Mouse (Mus musculus) neural tube, embryonic 12.5 days (tissue): ENCODE measurements around the gene Klf5. TPM values are rescaled to one million over a fixed set of nuclear protein-coding genes. Genes with fewer than 3 reads are reported as not detected.

Experiments used
- ATAC-seq: fragments of 200-750 bp; cut with Nextera tagmentation; 2 replicates; pipeline ENCODE4 v1.8.0; 2017; ENCODE audit warnings: low read depth, mild to moderate bottlenecking, moderate TSS enrichment, moderate library complexity; ENCODE audit not compliant: low FRiP score
- H3K27ac ChIP-seq: fragments of 300-500 bp; sonication (generic); 2 replicates; pipeline ENCODE4 v1.5.1; 2016
- H3K27me3 ChIP-seq: fragments of 300-500 bp; sonication (generic); replicated peaks from 2 replicates; pipeline ENCODE4 v1.6.1; 2016; ENCODE audit warnings: mild to moderate bottlenecking
- H3K36me3 ChIP-seq: fragments of 300-500 bp; sonication (generic); 2 replicates; pipeline ENCODE4 v1.6.1; 2016; ENCODE audit warnings: mild to moderate bottlenecking
- H3K4me1 ChIP-seq: fragments of 300-500 bp; sonication (generic); 2 replicates; pipeline ENCODE4 v1.6.1; 2016
- H3K4me2 ChIP-seq: fragments of 300-500 bp; sonication (generic); replicated peaks from 2 replicates; pipeline ENCODE4 v1.6.1; 2016; ENCODE audit warnings: mild to moderate bottlenecking
- H3K4me3 ChIP-seq: fragments of 300-500 bp; sonication (generic); 2 replicates; pipeline ENCODE4 v1.5.1; 2016
- H3K9ac ChIP-seq: fragments of 300-500 bp; sonication (generic); 2 replicates; pipeline ENCODE4 v1.6.1; 2016; ENCODE audit warnings: mild to moderate bottlenecking
- H3K9me3 ChIP-seq: fragments of 300-500 bp; sonication (generic); 2 replicates; pipeline ENCODE4 v1.6.1; 2016; ENCODE audit warnings: mild to moderate bottlenecking
- WGBS: fragments of 180-500 bp; shearing (Covaris S2); methylation state at CpG from one replicate; pipeline ENCODE4 v1.1.7; 2016; 5-methylcytosine and 5-hydroxymethylcytosine counted together
- polyA plus RNA-seq: library from polyadenylated mRNA; unstranded; fragments of >200 nt; fragmentation: Nextera tagmentation; extraction: Ambion mirVana; gene quantifications from 2 replicates; pipeline ENCODE4 v1.2.1, GENCODE M21; 2016

Klf5 gene
- polyA plus RNA-seq, 1 experiment from 2014 or later: 4.2 TPM

GRCm38 (mm10) chr14:99292176-99292575 lies 6.3 kb upstream of the Klf5 start:
- ATAC-seq: no peak
- 93% methylated on average over 5 of the region's 5 CpGs for WGBS
- no peaks in the 10 kb centered on the region for H3K4me1 ChIP-seq
- H3K4me3 ChIP-seq: no peak overlapping the region
- H3K9ac ChIP-seq: no peak overlapping the region
- no peak overlapping the region for H3K4me2 ChIP-seq
- no peaks in the 10 kb centered on the region for H3K36me3 ChIP-seq
- H3K9me3 ChIP-seq: no peaks in the 10 kb centered on the region
- H3K27ac ChIP-seq: no peak overlapping the region
- H3K27me3 ChIP-seq: no peaks in the 10 kb centered on the region

- Histone ChIP-seq H3K4me3 (no peak overlapping the region), H3K4me2 (no peak overlapping the region), H3K27ac (no peak overlapping the region), H3K9ac (no peak overlapping the region), H3K9me3 (no peaks in the 10 kb centered on the region), H3K4me1 (peaks cover 4% of the 10 kb centered on the region; the same call in 1 of the 2 replicates), H3K27me3 (peaks cover 12% of the 10 kb centered on the region), H3K36me3 (no peaks in the 10 kb centered on the region)
- ATAC-seq: no peak
- 91% methylated on average over 8 of the region's 8 CpGs for WGBS
These were observed 4.1 kb upstream of the Klf5 start for GRCm38 (mm10) chr14:99294424-99294823.

- H3K9ac ChIP-seq: no peak overlapping the region
- no peaks in the 10 kb centered on the region for H3K9me3 ChIP-seq
- H3K27ac ChIP-seq: no peak overlapping the region
- no peak for ATAC-seq
- no peak overlapping the region for H3K4me2 ChIP-seq
- no peak overlapping the region for H3K4me3 ChIP-seq
- H3K4me1 ChIP-seq: peaks cover 9% of the 10 kb centered on the region
- H3K36me3 ChIP-seq: no peaks in the 10 kb centered on the region
- 71% methylated on average over 15 of the region's 15 CpGs for WGBS
- H3K27me3 ChIP-seq: peaks cover 14% of the 10 kb centered on the region
These were observed 2.7 kb upstream of the Klf5 start for GRCm38 (mm10) chr14:99295606-99296341.

GRCm38 (mm10) chr14:99299022-99299481 lies 561 bp downstream of the Klf5 start:
- under 1% methylated on average over 60 of the region's 60 CpGs for WGBS

GRCm38 (mm10) chr14:99299701-99300191 lies 1.3 kb downstream of the Klf5 start:
- H3K27me3 ChIP-seq: peaks cover 21% of the 10 kb centered on the region
- H3K27ac ChIP-seq: no peak overlapping the region
- no peak for ATAC-seq

More at GRCm38 (mm10) chr14:99299022-99299481, 561 bp downstream of the Klf5 start:
- Histone ChIP-seq H3K4me3 (peak overlapping the region; percentile 55), H3K27me3 (peaks cover 21% of the 10 kb centered on the region), H3K9me3 (no peaks in the 10 kb centered on the region), H3K4me2 (peak overlapping the region; percentile 99), H3K36me3 (no peaks in the 10 kb centered on the region), H3K27ac (no peak overlapping the region), H3K9ac (peak overlapping the region; percentile 58), H3K4me1 (peaks cover 9% of the 10 kb centered on the region)
- ATAC-seq: peak; percentile 91

GRCm38 (mm10) chr14:99301472-99301871 lies 3.0 kb downstream of the Klf5 start:
- Histone ChIP-seq H3K4me3 (no peak overlapping the region), H3K27ac (no peak overlapping the region), H3K36me3 (no peaks in the 10 kb centered on the region), H3K27me3 (peaks cover 21% of the 10 kb centered on the region), H3K9ac (no peak overlapping the region), H3K9me3 (no peaks in the 10 kb centered on the region), H3K4me1 (peaks cover 9% of the 10 kb centered on the region), H3K4me2 (no peak overlapping the region)
- 70% methylated on average over 11 of the region's 11 CpGs for WGBS
- no peak for ATAC-seq

More at GRCm38 (mm10) chr14:99299701-99300191, 1.3 kb downstream of the Klf5 start:
- H3K36me3 ChIP-seq: no peaks in the 10 kb centered on the region
- H3K9ac ChIP-seq: no peak overlapping the region; the same call in 1 of the 2 replicates
- peak overlapping the region; percentile 99 for H3K4me2 ChIP-seq
- H3K4me3 ChIP-seq: peak overlapping the region; percentile 55
- H3K4me1 ChIP-seq: peaks cover 9% of the 10 kb centered on the region
- WGBS: 5% methylated on average over 21 of the region's 21 CpGs
- no peaks in the 10 kb centered on the region for H3K9me3 ChIP-seq

GRCm38 (mm10) chr14:99304387-99304786 lies 5.9 kb downstream of the Klf5 start:
- Histone ChIP-seq H3K9ac (no peak overlapping the region), H3K36me3 (no peaks in the 10 kb centered on the region), H3K4me1 (peaks cover 6% of the 10 kb centered on the region), H3K4me2 (no peak overlapping the region), H3K4me3 (no peak overlapping the region), H3K27me3 (peaks cover 9% of the 10 kb centered on the region), H3K27ac (no peak overlapping the region), H3K9me3 (no peaks in the 10 kb centered on the region)
- WGBS: 61% methylated on average over 3 of the region's 3 CpGs
- no peak for ATAC-seq

- Histone ChIP-seq H3K9ac (no peak overlapping the region), H3K4me1 (no peaks in the 10 kb centered on the region), H3K36me3 (no peaks in the 10 kb centered on the region), H3K4me2 (no peak overlapping the region), H3K27ac (no peak overlapping the region), H3K9me3 (no peaks in the 10 kb centered on the region), H3K4me3 (no peak overlapping the region), H3K27me3 (peaks cover 7% of the 10 kb centered on the region)
- 68% methylated on average over 12 of the region's 12 CpGs for WGBS
- no peak for ATAC-seq
These were observed 6.7 kb downstream of the Klf5 start for GRCm38 (mm10) chr14:99304997-99305792.

GRCm38 (mm10) chr14:99306410-99306809 lies 7.9 kb downstream of the Klf5 start:
- H3K36me3 ChIP-seq: no peaks in the 10 kb centered on the region
- no peak overlapping the region for H3K27ac ChIP-seq
- H3K27me3 ChIP-seq: peaks cover 3% of the 10 kb centered on the region; the same call in 1 of the 2 replicates
- no peak for ATAC-seq
- no peaks in the 10 kb centered on the region for H3K4me1 ChIP-seq
- H3K9me3 ChIP-seq: no peaks in the 10 kb centered on the region
- no peak overlapping the region for H3K9ac ChIP-seq
- H3K4me2 ChIP-seq: no peak overlapping the region
- H3K4me3 ChIP-seq: no peak overlapping the region
- 96% methylated on average over 7 of the region's 7 CpGs for WGBS

GRCm38 (mm10) chr14:99309606-99310005 lies 11.1 kb downstream of the Klf5 start:
- WGBS: 94% methylated on average over 9 of the region's 9 CpGs
- no peak overlapping the region for H3K4me2 ChIP-seq

GRCm38 (mm10) chr14:99310358-99310757 lies 11.9 kb downstream of the Klf5 start:
- Histone ChIP-seq H3K4me3 (no peak overlapping the region), H3K9ac (no peak overlapping the region), H3K27ac (no peak overlapping the region), H3K9me3 (no peaks in the 10 kb centered on the region), H3K27me3 (no peaks in the 10 kb centered on the region), H3K36me3 (no peaks in the 10 kb centered on the region; the same call in 1 of the 2 replicates), H3K4me1 (no peaks in the 10 kb centered on the region), H3K4me2 (no peak overlapping the region)
- WGBS: 80% methylated on average over 7 of the region's 7 CpGs
- no peak for ATAC-seq

More at GRCm38 (mm10) chr14:99309606-99310005, 11.1 kb downstream of the Klf5 start:
- Histone ChIP-seq H3K27ac (no peak overlapping the region), H3K27me3 (no peaks in the 10 kb centered on the region), H3K36me3 (no peaks in the 10 kb centered on the region; the same call in 1 of the 2 replicates), H3K9me3 (no peaks in the 10 kb centered on the region), H3K9ac (no peak overlapping the region), H3K4me1 (no peaks in the 10 kb centered on the region), H3K4me3 (no peak overlapping the region)
- no peak for ATAC-seq

GRCm38 (mm10) chr14:99313062-99313461 lies 14.6 kb downstream of the Klf5 start:
- Histone ChIP-seq H3K27ac (no peak overlapping the region), H3K4me3 (no peak overlapping the region), H3K4me1 (no peaks in the 10 kb centered on the region), H3K9ac (no peak overlapping the region), H3K27me3 (no peaks in the 10 kb centered on the region), H3K4me2 (no peak overlapping the region), H3K36me3 (no peaks in the 10 kb centered on the region; the same call in 1 of the 2 replicates), H3K9me3 (no peaks in the 10 kb centered on the region)
- no peak for ATAC-seq
- 95% methylated on average over 24 of the region's 24 CpGs for WGBS
